Mouse (Mus musculus) layer of hippocampus, adult 11-12 months (tissue): ENCODE results near the gene Rpl7l1.

ENCODE experiments used
- DNase-seq: peaks from one replicate; pipeline ENCODE4 v3.0.0; 2022; ENCODE audit warnings: low spot score

The Rpl7l1 gene

DNA sequence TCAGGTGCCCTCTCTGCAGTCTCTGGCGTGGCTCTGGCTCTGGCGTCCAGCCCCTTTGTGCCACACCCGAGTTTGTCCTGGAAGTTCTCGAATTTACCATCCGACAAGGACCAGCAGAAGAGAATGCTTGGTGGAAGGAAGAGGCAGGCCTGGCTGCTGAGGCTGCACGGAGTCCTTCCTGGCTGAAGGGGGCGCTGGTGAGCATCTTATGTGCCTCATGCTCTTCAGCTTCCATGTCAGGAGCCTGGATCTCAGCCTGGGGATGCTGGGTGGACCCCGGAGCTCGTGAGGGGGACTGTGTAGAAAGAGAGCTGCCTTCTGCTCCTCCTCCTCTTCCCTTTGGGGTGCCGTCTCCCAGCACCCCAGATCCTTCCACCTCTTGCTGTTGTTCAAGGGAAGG lies 46.3 kb downstream of the Rpl7l1 start:
- peak; percentile 31 for DNase-seq

DNA sequence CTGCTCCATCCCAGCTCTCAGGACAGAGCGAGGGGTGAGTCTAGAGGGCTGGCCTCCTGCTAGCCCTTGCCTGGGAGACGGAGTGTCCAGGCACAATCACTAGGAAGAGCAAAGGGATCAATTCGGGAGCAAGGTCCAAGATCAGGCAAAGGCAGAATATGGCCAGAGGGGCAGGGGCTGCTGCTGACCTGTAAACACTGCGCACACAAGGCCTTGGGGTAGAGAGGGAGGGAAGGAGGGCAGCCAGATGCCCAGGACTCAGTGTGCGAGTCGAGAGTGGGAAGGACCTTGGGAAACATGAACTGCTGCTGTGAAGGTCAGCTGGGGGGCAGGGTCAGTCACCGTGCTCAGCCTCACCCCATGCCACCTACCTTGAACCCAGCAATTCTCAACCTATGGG lies 47.2 kb downstream of the Rpl7l1 start:
- no peak for DNase-seq

DNA sequence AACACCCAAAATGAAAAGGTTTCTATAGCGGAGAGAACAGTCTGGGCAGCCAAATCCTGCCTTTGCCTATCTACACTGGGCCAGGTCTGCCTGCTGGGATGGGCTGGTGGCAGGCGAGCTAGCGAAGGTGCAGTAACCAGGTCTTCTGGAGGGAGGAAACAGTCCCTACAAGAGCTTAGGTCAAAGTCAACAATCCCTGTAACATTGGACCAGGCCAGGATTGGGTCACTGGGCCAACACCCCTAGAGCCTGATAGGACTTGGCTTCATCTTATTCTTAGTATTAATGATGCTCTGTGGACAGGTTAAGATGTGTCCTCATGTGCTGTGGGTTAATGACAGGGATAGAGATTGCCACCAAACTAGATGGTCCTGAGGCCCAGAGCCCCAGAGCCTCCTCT lies 48.4 kb downstream of the Rpl7l1 start:
- no peak for DNase-seq

DNA sequence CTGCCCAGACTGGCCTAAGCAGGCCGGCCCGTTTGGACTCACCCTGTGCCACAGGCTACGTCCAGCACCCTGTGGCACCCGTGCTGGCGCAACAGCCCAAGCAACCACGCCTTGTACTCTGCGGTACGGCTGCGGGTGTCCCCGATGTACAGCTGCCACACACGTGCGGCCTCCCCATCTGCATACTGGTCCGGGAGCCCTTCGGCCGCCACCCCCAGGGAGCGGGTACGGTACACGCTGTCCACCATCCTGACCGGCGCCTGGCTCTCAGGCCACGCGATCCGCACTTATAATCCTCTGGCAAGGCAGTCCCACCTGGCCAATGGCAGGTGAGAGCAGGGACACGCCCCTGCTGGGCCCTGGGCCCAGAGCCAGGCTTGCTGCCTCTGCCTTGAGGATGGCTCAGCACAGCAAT lies 53.6 kb downstream of the Rpl7l1 start, which contains the start of gene Gnmt:
Gene Gnmt, minus strand, starts transcription at position 265 of the 415 bp plus-strand sequence.
- no peak for DNase-seq

DNA sequence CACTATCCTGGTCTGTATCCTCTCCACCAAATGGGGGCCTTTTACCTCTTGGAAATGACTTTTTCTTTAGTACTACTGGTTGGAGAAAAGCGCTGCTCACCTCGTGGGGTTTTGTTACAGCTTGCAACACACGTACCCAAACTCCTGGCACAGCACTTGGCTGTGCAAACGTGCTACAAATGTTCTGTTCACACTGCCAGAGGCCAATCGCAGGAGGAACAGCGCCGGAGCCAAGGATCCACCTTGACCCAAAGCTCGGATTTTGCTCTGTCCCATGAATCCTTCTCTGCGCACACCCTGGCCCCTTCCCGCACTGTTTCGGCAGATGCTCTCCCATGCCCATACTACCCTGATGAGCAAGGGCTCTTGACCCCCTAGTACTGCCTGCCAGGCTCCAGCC lies 54.0 kb downstream of the Rpl7l1 start:
- DNase-seq, result no peak

DNA sequence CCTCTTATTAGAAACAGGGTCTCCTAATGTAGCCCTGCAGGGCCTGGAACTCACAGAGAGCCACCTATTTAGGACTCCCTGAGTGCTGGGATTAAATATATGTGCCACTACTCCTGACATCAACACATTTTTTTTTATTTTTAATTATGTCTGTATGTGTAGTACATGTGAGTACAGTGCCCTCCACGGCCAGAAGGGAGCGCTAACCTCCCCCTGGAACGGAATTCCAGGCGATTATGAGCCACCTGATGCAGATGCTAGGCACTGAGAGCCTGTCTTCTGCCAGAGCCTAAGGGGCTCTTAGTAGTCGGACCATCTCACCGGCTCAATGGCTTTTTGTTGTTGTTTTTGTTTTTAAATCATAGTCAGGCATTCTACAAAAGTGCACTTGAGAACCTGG lies 54.5 kb downstream of the Rpl7l1 start:
- DNase-seq, result no peak

DNA sequence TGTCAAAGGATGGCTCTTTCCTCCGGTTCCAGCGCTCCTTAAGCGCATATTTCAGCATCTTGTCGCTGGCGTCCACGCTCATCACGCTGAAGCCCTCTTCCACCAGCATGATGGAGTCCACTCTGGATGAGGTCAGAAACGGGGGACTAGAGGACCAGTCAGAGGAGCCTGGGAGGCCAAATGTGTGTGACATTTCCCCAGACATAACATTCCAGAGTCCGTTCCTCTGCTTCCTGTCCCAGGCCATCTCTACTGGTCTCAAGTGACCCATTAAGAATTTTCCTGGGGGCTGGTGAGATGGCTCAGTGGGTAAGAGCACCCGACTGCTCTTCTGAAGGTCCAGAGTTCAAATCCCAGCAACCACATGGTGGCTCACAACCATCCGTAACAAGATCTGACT lies 55.2 kb downstream of the Rpl7l1 start:
- no peak for DNase-seq

DNA sequence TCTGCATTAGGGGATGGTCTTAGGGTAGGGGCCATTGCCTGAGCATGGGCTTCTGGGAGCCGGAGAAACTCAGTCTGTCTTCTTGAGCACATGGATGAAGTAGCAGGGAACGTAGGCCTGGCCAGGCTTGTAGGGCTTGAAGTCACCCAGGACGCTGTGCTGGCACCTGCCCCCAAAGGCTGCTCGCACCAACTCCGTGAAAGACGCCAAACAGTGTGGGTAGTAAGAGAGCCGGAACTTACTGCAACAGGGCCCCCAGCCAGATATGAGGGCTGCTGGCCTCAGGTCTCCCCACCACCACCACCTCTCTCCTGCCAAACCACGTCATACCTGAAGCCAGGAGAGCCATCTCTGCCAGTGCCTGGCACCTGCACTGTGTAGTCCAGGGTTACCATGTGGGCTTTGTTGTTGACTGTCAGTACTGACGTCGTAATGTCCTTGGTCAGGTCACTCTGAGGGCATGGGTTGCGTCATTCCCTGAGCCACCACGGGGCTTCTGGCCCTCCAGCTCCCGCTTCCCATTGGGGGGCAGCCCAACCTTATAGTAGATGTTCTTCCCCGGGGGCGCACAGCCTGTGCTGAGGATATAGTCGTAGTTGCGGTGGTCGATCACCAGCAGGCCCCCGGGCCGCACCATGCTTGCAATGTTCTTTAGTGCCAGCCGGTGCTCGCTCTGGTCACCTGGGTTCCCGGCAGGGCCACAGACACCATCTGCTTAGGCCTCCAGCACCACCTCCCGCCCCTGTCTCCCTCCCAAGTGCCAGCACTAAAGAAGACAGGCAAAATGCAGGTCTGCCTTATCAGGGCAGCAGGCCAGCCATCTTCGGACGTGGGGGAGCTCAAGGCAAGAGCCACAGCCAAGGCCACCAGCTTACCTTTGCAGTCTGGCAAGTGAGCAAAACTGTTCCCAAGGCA lies 56.5 kb downstream of the Rpl7l1 start:
- no peak for DNase-seq

DNA sequence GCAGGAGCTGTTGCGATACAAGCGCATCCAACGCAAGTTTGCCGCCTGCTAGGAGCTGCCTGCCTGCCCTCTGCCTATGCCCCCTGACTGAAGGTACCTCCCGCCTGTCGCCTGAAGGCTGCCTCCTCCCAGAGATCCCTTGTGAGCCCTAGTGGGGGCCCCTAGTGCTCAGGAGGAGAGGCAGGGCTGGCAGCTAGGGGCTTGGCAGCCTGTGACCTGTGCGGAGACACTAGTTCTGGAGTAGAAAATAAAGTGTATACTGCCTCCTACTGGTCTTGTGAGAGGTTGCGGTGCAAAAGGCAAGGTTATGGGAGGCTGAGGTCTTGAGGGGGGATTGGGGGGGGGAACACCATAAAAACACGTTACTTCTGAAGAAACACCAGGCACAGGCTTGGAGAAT lies 57.2 kb downstream of the Rpl7l1 start:
- no peak for DNase-seq

DNA sequence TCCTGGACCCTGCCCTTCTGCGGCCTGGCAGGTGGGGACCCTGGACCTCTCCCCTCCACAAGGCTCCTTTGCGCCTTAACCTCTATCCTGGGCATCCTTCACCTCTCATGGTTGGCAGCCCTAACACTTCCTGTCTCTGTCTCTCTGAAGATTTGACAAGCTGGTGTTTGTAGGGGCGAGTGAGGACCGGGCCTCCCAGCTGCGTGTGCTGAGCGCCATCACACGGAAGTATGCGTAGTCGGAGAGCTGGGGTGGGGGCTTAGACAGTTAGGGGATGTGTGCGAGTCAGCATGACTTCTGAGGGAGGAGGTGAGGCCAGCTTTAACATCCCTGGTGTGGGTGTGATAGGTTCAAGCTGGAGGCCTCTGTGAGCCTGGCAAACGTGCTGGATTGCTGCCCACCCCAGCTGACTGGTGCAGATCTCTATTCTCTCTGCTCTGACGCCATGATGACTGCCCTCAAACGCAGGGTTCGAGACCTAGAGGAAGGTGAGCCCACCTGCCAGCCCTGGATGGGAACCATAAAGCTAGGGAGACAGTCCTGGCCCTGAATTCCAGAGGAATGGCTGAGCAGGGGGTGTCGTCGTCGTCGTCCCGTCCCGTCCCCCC lies 57.9 kb downstream of the Rpl7l1 start:
- no peak for DNase-seq
